Mouse (Mus musculus) cerebellum, adult 11-12 months (tissue): ENCODE results near the gene Gm45521.
A peak's percentile ranks its signal among the peaks of the same experiment; 100 is the strongest.

Source experiments
- DNase-seq: peaks from one replicate; pipeline ENCODE4 v3.0.0; 2022

The Gm45521 gene

DNA sequence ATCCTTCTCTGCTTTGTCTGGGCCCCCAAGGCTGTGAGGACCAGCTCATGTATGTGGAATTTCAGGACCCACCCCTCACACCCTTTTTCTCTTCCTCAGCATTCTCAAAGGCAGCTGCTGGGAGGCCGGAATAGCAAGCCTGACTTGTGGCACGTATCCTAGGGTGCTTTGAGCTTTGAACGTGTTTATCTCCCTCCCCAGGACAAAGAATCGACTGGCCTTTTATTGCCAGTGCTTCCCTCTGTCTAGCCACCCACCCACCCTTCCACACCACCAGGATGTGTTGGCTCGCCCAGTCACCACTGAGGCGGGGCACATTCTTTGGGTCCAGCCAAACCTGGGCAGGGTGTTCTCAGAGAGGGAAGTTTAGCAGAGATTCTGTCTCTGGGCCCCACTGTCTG lies 3.0 kb upstream of the Gm45521 start:
- DNase-seq = no peak

DNA sequence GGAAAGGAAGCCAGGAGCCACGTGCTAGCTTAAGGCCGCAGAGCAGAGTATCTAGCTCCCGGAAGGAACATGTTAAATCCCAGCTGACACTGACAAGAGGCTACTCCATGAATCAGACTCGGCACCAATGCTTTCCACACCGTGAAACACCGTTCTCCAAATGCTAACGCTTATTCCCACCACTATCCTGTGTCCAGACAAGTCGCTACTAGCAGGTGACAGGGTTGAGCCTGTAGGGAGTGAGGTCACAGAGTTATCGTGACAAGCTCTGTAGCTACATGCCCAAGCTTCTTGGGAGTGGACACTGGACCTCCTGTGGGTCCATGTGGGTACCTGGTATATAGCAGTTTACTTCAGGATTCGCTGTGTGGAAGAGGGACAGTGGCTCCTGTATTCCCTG lies 661 bp upstream of the Gm45521 start:
- no peak for DNase-seq

DNA sequence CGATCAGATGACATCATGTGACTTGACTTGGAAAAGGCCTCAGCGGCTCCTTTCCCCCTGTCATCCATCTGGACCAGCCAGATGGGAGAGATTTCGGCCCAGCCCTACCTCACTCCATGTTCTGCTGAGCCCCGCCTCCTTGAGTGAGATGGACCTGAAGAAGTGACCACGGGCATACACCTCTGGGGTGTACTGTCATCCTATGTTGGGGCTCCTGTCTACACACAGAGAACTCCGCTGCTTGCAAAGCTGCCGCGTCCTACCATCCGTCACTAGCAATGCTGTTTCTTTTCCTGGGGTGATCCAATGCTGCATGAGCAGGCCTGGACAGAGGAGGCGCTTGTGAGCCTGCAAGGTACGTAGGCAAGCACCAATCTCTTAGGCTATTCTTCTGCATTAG lies 3.5 kb downstream of the Gm45521 start:
- peak; percentile 56 for DNase-seq

DNA sequence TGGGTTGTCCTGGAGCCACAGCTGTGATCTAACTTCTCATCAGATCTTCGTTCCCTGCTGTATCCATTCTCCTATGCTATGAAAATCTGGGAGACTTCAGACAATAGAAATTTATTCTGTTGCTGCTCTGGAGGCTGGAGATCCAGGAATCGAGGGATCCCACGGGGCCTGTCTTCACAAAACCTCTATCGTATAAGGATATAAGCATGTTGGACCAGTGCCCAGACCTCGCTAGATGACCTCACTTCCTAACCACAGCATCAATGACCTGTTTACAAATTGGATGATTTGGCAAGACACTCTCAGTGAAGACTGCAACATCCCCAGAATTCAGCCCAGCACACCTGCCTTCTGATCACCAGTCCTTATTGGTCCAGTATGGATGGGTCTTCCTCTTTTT lies 4.6 kb downstream of the Gm45521 start:
- DNase-seq = no peak

DNA sequence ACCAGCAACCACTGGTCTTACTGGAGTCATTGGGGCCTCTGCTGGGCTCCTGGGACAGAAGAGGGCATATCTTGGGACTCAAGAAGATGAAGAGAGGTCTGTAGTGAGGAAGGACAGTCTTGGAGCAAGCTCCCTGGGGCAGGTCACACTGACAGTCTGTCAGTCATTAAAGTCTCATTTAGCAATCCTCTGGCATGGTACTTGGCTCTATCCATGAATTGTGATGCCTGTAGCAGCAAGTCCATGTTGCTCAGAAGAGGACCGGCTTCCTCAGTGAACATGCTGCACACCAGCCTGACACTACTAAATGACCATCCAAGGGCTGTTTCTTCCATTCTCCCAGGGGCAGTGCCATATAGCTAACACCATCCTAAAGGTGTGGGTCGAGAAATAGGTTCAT lies 5.5 kb downstream of the Gm45521 start:
- no peak for DNase-seq

DNA sequence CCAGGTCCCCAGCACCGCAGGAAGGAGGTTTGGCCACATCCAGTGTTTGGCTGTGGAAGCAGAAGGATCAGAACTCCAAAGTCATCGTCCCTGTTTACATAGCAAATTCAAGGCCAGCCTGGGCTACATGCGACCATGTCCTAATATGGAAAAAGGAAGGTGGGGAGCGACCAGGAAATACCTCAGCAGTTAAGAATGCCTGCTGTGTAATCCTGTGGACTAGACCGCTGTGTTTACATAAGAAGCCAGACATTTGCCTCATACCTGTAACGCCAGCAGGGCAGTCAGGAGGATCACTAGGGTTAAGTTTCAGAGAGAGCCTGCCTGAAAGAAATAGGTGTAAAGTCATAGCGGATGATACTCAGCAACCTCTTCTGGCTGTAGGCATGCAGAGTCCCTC lies 6.1 kb downstream of the Gm45521 start:
- DNase-seq = no peak

DNA sequence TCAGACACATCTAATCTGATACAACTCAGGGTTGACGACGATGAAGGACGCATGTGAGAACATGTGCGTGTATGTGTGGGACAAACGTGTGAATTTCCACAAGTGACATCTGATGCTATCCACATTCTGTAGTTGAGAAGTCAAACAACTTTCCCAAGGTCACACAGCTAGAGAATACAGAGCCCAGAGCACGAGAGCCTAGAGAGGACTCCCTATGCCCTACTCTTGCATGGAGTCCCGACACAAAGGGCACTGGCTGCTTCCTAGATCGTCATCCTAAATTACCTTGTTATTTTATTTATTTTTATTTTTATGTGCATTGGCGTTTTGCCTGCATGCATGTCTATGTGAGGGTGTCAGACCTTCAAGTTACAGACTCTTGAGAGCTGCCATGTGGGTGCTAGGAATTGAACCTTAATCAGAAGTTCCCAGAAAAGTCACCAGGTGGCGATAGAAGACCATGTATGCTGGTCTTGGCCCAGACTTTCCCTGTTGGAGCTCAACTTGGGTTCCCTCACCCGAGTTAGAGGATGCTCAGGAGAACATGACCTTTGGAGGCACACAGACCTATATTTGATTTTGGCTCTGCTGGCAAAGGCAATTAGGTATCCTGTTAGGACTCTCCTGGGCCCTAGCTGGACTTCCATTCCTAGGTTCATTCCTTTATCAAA lies 7.3 kb downstream of the Gm45521 start:
- peak; percentile 53 for DNase-seq

DNA sequence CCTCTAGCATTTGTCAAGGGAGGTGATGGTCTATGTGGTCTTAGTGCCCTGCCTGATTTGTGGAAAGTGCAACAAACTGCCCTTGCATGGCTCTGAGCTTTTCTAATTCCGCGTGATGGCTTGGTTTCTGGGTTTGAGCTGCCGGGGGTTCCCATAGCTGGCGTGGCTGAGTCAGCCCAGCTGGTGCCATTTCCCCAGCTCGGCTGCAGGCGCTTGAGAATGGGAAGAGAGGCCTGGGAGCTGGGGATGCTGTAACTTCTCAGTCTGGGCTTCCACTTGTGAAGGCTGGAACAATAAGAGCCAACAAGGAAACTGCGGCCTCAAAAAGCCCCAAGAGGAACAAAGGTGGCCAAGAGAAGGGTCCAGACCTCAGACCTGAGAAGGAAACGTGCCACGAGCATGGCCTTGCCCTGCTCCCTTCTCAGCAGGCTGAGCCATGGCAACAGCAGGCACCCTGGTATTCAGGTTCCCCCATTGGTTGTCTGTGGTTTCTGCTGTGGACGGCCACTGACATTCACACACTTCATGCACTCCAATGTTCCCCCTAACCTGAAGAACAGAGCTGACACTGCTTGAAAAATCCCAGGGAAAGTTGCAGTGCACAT lies 14.9 kb downstream of the Gm45521 start:
- no peak for DNase-seq

DNA sequence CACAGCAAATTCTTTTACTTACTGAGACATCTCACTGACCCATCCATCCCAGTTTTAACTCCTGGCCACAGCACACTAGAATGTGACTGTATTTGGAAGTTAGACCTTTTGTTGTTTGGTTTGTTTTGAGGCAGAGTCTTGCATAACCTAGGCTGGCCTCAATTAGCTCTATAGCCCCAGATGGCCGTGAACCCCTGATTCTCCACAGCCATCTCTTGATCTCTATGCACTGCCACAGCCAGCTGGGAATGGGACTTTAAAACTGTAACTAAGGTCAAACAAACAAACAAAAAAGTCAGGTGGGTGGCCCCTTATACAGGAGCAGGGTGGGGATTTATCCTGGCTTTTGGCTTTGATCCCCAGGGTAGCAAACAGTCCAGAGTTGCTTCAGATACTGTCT lies 17.6 kb downstream of the Gm45521 start:
- no peak for DNase-seq

DNA sequence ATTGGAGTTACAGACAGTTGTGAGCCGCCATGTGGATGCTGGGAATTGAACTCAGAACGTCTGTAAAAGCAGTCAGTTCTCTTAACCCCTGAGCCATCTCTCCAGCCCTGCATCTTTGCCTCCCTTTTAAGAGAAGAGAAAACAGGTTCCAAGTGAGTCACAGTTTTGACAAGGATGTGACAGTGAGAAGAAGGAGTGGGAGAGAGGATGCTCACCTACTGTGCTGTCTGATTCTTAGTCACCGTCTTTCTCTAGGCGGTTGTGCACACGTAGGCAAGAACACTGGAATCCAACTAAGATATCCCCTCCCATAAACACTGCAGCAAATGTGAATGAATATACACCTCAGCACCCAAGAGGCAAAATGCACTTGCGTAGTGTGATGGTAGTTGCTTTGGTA lies 18.1 kb downstream of the Gm45521 start:
- DNase-seq = no peak

DNA sequence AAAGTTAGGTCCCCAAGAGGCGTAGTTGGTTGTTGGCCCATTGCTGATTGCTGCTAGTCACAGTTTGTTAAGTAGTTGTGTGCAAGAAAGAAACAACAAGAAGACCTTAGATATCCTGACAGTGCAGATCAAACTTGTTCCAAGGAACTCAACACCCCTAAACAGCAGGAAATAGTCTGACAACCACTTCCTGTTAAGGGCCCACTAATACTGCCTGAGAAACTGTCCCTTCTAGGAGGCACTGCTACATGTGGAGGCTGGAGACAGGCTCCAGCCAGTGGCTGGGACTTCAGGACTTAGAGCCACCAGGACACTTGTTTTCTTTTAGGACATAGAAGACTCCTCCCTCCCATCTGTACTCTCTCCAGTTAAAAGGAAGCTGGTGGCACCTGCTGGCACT lies 20.4 kb downstream of the Gm45521 start:
- DNase-seq = no peak

DNA sequence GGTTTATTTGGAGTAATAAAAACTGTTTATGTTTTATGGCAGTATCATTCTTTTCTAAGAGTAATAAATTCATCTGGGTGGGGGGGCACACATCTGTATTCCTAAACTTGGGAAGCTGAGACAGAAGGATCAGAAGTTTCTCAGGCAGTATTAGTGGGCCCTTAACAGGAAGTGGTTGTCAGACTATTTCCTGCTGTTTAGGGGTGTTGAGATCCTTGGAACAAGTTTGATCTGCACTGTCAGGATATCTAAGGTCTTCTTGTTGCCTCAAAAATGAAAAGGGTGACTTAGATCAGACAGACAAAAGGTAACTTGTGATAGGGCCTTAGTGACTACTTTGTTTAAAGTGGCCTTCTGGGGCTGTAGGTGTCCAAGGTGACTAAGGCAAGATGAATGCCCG lies 21.1 kb downstream of the Gm45521 start:
- DNase-seq = no peak

DNA sequence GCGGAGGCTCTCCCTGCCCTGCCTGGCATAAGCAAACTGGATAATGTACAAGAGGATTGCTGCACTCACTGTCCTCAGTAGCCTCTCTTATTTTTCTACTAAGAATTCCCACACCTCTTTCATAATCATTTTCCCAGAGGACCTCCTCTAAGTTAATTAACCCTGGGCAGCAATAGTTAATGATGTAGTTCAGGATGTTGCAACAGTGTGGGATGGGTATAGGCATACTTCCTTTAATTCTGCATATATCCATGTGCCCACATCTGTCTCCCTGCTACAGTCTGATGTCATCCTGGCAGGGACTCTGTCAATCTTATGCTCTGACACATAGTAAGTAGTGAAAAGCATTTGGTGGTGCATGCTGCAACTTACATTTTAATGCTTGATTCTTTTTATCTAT lies 24.1 kb downstream of the Gm45521 start:
- DNase-seq = no peak

DNA sequence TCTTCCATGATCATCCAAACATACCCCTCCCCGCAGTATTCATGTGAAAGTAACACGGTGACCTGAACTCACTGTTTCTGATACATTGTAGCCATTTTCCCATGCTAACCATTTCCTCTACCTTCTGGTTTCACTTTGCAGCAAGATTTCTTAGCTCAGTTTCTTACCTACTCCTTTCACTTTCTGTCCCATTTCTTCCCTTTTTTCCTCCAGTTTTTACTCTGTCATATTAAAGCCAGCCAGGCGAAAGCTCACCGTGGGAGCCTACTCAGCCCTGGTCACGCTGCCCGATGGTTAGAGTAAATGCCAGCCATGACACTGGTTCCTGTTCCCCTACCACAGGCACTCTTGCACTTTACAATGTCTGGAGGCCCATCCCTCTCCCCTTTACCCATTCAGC lies 29.8 kb downstream of the Gm45521 start:
- DNase-seq = no peak

DNA sequence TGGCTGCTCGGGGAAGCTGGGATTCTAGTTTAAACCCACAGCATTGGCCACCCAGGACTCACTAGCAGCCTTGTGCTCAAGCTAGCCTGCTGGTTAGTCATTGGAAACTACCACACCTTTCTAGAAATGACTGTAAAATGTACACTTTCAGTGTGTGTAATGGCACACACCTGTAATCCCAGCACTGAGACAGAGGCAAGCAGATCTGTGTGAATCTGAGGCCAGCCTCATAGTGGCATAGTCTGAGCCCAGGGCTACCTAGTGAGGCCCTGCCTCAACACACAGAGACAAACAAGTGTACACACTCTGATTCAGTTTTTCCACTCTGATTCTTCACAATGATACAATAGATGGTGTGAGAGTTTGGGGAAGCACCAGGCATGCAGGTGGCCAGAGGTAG lies 32.3 kb downstream of the Gm45521 start:
- DNase-seq = no peak

DNA sequence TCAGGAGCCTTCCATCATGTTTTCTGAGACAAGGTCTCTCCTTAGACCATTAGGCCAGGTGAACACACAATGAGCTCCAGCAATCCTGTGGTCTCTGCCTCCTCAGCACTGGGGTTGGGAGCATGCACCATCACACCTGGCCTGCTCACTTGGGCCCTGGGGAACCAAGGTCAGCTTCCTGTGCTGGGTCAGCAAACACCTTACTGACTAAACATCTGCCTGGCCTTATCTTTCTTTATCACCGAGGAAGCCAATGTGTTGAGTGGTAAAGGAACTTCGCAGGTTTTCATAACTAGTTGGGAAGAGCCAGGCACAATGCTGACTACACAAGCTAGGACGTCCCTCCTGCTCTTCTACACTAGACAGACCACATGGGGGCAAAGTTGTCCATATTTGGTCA lies 32.9 kb downstream of the Gm45521 start:
- no peak for DNase-seq

DNA sequence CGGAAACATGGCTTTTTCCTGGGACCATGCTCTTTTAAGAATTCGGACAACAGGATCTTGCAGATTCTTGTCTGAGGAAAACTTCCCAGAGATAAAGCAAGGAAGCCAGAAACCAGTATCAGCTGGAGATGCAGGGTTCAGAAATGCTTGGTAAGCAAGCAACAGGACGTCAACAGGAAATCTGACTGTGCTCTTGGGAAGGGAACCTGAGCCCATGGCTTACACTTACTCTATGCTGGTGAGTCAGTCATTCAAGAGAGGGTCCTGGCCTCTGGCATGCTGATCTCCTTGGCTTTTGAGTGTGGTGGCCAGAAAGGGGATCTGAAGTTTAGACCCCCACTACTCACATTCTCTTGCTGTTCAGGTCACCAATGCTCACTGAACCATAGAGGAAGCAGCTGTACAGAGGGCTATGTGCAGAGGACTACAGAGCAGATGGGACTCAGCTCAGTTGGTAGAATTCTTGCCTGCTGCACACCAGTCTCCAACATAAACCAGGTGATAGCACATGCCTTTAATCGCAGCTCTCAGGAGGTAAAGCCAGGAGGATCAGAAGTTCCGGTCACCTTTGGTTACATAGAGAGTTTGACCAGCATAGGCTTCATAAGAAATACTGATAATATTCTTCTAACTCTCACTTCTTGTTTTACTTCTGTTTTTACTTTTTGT lies 34.2 kb downstream of the Gm45521 start:
- no peak for DNase-seq

DNA sequence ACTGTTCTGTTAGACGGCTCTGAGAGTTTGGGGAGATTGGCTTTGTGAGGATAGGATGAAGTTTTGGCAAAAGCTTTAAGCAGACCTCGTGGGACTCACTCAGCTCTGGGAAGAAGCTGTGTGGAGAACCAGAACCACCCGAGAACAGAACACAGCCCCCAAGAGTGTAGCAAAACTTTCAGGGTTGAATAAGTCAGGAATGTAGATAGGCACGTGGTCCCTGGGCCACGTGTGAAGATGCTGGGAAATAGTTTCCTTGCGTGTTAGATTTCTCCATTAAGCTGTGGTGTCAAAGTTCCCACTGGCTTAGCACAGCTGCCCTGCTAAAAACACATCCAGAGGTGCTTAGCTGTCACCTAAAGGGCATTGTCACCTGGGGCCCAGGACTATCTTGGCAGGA lies 35.1 kb downstream of the Gm45521 start:
- no peak for DNase-seq

DNA sequence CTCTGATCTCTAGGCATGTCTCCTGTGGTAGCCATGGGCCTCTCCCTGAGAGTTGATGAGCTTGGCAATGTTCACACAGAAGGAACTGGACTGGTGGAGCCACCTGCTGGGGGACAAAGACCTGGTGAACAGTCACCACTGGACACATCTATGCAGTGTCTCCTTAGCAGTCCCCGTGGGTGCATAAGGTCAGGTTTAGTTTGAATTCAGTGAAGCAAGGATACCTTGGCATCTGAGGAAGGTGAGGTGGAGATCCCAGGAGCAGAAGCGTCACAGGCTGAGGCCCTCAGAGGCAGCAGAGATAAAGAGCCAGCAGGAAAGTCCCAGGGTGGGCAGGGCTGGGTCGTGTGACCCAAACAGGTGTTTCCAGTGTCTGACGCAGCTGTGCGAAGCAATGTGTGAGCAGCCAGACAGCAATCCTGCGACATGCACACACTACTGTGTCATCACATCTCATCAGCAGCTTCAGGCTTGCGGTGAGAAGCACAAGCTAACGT lies 37.2 kb downstream of the Gm45521 start, which contains the start of gene Dnase1l3:
Gene Dnase1l3 (minus strand): TSS at position 303 of the 497 bp plus-strand sequence.
- DNase-seq = no peak

DNA sequence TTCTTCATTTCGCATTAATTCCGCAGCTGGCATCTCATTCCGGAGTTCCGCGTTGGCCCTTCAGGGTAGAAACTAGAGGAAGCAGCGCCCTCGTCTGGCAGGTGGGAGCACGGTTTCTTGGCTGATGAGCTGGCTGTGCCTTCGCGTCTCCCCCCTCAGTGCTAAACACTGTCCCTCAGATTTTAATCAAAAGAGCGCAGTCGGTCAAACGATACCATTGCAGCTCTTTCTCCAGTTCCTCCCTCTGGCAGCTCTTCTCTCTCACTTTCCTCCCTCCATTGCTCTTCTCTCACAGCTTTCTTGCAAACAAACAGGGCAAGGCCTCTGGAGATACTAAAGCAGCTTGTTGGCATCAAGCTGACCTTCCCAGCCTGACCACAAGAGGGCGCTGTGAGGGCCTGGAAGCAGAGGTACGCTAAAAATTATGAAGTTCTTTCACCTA lies 40.2 kb downstream of the Gm45521 start:
- peak; percentile 88 for DNase-seq

DNA sequence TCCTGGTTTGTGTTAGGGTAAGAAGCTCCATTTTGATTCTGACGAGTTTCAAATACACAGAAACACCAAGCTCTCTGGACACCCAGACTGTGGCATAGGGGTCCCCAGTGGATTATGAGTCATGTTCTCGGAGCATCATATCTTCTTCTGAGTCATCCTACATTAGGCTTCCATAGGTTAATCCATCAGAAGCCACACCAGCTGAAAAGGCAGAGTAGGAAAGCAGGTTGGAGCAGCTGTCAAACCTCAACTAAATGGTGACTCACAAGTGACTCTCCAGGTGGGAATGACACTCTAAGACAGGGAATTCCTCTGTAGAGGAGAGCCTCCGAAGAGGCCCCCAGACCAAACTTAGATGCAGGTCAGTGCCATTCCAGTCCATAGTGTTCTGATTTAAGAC lies 41.9 kb downstream of the Gm45521 start:
- no peak for DNase-seq

DNA sequence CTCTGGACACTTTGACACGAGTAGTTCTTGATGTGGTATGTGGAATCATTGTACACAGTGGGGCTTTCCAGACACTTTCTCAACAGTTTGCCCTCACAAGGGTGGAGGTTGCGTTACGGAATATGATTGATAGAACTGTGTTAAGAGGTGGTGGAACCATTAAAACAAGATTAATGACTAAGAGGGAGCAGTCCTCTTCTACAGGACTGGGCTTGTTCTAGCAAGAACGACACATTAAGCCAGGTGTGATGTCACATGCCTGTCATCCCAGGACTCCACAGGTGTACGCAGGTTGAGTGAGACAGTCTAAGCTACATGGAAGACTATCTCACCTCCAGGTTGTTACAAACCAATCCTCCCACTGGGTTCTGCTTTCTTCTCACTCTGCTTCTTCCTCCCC lies 42.3 kb downstream of the Gm45521 start:
- DNase-seq = no peak

DNA sequence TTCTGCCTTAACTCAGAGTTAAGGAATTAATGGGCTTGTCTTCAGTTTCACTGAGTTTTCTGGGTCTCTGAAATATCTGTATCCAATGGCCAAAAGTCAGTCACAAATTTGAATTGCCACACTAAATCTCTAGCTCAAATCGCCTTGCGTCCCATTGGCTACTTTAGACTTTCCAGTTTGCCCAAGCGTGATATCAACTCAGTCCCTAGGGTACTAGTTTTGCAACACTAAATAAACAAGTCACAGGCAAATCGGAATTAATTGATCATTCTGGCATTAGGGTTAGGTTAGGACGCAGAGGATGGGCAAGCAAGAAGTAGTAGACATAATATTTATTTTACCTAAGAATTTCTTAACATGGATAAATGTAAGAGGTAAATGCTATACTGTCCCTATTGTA lies 43.2 kb downstream of the Gm45521 start:
- no peak for DNase-seq
